Mouse (Mus musculus) kidney, adult 8-10 months (tissue): ENCODE measurements at regions not wholly inside any gene's neighbourhood (a gene's known extent, or its start where the extent isn't known, plus 50 kb on each side); places are given as distances from the start of the nearest gene placed in this dataset.
A peak's percentile ranks its signal among the peaks of the same experiment; 100 is the strongest.

Experiments
- DNase-seq, 2 experiments: peaks; one replicate each; pipeline ENCODE4 v3.0.0; 2022

DNA sequence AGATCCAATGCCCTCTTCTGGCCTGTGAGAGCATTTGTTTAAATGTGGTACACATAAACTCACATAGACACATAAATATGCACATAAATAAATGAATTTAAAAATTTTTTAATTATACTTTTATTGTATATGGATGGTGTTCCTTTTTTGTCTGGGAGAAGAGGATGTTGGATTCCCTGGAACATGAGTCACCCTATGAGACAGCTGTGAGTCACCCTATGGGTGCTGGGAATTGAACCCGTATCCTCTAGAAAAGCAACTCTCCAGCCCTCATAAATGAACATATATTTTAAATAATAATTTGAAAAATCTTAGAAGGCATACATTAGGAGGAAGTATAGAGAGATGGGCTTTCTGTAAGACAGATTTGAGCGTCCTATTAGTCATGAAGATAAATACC is 76.1 kb upstream of the Dynlt3 start:
- no peak for DNase-seq

DNA sequence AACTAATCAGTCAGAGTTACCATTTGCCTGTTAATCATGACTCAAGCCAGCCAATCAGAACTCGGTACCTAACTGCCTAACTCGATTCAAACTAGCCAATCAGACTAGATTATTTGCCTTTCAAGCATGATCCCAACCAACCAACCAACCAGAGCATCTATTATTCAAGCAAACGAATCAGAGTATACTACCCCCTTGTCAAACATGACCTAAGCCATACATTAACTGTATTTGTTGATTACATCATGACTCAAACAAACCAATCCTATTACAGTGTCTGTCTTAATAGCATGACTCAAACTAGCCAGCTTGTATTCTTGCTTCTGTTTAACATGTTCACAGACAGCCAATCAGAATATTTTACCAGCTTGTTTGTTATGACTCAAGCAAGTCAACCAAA is 79.7 kb upstream of the Dynlt3 start:
- no peak for DNase-seq

DNA sequence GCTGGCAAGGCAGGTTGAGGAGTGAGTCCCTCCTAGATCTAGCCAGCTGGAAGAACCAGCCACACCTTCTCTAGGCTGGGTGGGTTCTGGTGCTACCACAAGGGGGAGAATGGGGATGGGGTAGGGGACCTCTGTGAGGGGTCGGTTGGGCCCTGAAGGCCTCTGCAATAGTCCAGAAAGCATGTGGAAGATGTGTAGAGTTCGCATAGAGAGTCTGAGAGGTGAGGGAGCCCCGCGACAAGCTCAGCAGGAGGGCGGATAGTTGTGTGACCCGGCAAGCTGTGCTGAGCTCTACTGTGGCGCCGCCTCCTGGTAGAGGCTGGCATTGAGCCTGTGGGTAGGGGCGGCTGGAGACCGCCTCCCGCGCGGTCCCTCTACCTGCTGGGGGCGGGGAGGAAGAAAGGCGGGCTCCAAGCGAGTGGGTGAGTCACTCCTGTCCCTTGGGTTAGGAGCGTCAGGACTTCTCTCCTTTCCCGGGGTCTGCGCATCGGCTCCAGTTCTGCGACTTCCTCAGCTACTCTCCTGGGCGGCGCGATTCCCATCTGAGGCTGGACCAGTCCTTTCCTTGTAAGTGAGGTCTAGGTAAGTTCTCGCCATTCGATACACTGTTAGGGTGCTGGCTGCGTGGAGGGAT is 84.6 kb upstream of the Dynlt3 start:
- DNase-seq: peak in 1 of 2 experiments; percentile 19

DNA sequence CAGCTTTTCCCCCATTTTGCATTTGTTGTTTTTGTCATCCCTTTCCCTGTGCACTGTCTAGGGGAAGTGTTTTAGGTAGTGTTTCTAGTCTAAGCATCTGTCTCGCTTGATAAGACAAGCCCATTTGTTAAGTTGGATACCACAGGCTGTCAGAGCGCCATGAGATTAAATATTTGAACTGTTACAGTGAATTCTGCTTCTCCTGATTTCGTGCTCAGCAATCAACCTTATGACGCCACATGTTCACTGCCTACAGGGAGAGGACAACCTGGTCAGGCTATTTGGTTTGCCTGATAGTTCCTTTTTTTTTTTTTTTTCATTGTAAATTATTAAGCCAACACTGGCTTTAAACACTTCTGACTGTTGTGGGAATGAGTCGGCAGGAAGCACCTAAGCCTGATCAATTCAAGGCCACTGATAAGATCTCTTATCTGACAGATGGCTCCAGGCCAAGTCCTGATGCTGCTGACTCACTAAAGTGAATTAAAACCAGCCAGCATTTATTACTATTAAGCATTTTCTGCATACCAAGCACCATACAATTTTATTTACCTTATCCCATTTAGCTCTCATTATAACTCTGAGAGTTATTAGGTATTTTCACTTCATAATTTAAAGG is 90.3 kb upstream of the Dynlt3 start:
- DNase-seq: no peak

DNA sequence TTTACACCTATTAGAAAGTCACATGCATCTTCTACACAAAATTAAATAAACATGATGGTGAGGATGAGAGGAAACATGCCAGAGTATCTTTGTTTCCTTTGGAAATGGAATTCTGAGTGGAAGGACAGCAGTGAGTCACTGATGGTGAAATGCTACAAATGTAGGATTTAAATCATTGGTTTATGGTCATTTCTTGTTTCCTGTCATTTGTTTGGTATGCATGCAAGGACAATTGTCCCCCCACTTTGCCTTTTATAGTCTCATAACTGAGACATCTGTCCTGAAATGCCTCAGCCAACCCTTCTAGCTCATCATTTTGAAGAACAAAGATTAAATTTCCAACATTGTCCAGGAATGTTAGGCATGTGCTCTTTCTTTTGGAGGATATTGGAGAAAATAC is 77.2 kb upstream of the Hypm start:
- DNase-seq: no peak

DNA sequence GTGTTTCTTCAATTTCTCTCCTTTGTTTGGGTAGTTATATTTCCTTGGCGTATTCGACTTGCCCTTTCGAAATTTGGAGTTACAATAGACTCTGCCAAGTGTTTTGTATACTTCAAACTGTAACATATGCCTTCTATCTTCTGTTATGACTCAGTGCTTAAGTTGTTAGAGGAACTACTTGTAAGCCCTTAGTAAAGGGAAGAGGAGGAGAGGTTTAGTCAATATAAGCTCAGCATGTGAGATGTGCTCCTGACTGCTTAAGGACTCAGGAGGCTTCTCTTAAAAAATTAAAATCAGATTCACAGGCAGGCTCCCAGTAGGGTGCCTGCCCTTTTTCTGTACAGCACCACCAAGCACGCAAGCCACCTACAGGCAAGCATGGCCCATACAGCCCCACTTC is 69.2 kb upstream of the Hypm start:
- no peak for DNase-seq

DNA sequence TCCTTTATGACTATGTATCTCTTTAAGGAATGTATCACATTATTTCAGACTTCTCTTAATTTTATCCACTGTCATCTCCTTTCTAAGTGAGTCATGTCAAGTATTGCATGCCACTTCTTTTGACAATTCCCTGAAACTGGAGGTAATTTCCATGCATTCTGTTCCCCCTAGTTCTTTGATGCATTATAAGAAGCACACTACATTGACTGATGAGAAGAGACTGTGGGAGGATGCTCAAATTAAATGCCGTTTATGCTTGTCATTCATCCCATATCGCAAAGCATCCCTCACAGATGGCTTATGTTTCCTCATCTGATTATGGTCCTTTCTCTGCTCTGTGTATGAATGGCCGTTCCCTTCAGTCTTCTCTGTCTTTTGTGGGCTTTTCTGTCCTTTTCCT is 57.2 kb upstream of the Hypm start:
- DNase-seq: no peak
